30 mouse cellular contexts compared by ENCODE assay signal in the genomic region with DNA sequence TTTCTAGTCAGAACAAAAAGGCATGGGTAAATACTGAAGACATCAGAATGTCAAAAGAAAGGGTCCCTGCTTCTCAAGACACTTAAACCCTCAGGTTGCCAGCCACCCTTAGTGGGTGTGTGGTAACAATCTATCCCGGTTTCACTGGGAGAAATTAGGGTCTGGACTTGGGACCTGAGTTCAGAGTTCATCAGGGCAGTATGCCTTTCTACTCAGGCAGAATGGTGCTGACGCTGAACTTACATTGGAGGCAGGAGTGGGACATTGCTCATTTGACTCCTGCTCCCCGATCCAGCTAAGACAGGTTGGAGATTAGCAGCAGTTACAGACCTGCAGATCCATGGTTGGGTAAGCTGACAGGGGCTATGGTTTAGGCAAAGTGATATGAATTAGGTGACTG. TPM values are rescaled to one million over a fixed set of nuclear protein-coding genes. Genes with fewer than 3 reads are reported as not detected.
DNase-seq lines count a peak whose midpoint lies in the region; ATAC-seq and TF ChIP-seq lines count a peak whose summit lies in the region.
"Had no signal": no experiment of that assay in that cellular context is flagged by ENCODE, and none has a peak within 500 bp of the region (broad histone marks: within the 10 kb centered on the region; RNA-seq: fewer than 3 reads in every experiment).

No protein-coding gene starts in this region.

- H3K4me1 ChIP-seq in kidney, embryonic 15.5 days: no peaks in the 10 kb centered on the region
- no peaks in the 10 kb centered on the region for H3K4me1 ChIP-seq in liver, adult 2 months (ENCODE audit: control insufficient read depth, insufficient read depth, low read length)
- H3K4me1 ChIP-seq in liver, embryonic 11.5 days (replicated peaks; ENCODE audit: control insufficient read depth, insufficient read depth, low read length): no peaks in the 10 kb centered on the region
- H3K4me1 ChIP-seq: embryonic facial prominence, embryonic 12.5 days; embryonic facial prominence, embryonic 15.5 days; heart, embryonic 13.5 days had no signal

- no peak overlapping the region for H3K27ac ChIP-seq in kidney, embryonic 15.5 days
- no peak overlapping the region for H3K27ac ChIP-seq in liver, adult 2 months (replicated peaks; ENCODE audit: insufficient read depth, low read depth, low read length)
- H3K27ac ChIP-seq in liver, embryonic 11.5 days (ENCODE audit: low read depth, low read length): no peak overlapping the region
- H3K27ac ChIP-seq: embryonic facial prominence, embryonic 12.5 days; embryonic facial prominence, embryonic 15.5 days; gastrocnemius, adult 2 months; heart, embryonic 13.5 days; hindbrain, embryonic 14.5 days had no signal

- 65% methylated on average over 3 of the region's 3 CpGs for WGBS in kidney, embryonic 15.5 days
- 19% methylated on average over 3 of the region's 3 CpGs for WGBS in liver, adult 2 months
- 59% methylated on average over 3 of the region's 3 CpGs for WGBS in liver, embryonic 11.5 days

- H3K9ac ChIP-seq in kidney, embryonic 15.5 days: no peak overlapping the region
- no peak overlapping the region for H3K9ac ChIP-seq in liver, adult 2 months (ENCODE audit: low read depth, low read length)
- no peak overlapping the region for H3K9ac ChIP-seq in liver, embryonic 11.5 days (ENCODE audit: low read depth, low read length)
- H3K9ac ChIP-seq: embryonic facial prominence, embryonic 12.5 days; embryonic facial prominence, embryonic 15.5 days; forebrain, postnatal 0 days; heart, embryonic 13.5 days; hindbrain, embryonic 14.5 days had no signal

- no peaks in the 10 kb centered on the region for H3K36me3 ChIP-seq in kidney, embryonic 15.5 days
- no peaks in the 10 kb centered on the region for H3K36me3 ChIP-seq in liver, adult 2 months (ENCODE audit: control insufficient read depth, insufficient read depth, low read length)
- H3K36me3 ChIP-seq in liver, embryonic 11.5 days (ENCODE audit: control insufficient read depth, insufficient read depth, low read length): no peaks in the 10 kb centered on the region
- H3K36me3 ChIP-seq: embryonic facial prominence, embryonic 12.5 days; embryonic facial prominence, embryonic 15.5 days; heart, embryonic 13.5 days had no signal

- TF ChIP-seq CTCF in liver, adult 2 months (IDR thresholded peaks at IDR 0.05; ENCODE audit: low read depth, low read length): no peak

- H3K79me2 ChIP-seq in liver, adult 2 months (ENCODE audit: control insufficient read depth, insufficient read depth, low read length): no peaks in the 10 kb centered on the region

- no peak overlapping the region for H3K4me2 ChIP-seq in kidney, embryonic 15.5 days
- H3K4me2 ChIP-seq in liver, embryonic 11.5 days: no peak overlapping the region
- H3K4me2 ChIP-seq: embryonic facial prominence, embryonic 12.5 days; embryonic facial prominence, embryonic 15.5 days; heart, embryonic 13.5 days; hindbrain, embryonic 14.5 days had no signal

- H3K27me3 ChIP-seq in kidney, embryonic 15.5 days: no peaks in the 10 kb centered on the region
- H3K27me3 ChIP-seq in liver, adult 2 months (ENCODE audit: control insufficient read depth, insufficient read depth, low read length): no peaks in the 10 kb centered on the region
- no peaks in the 10 kb centered on the region; the same call in 1 of the 2 replicates for H3K27me3 ChIP-seq in liver, embryonic 11.5 days (replicated peaks; ENCODE audit: control insufficient read depth, insufficient read depth, low read length)
- H3K27me3 ChIP-seq: embryonic facial prominence, embryonic 12.5 days; embryonic facial prominence, embryonic 15.5 days had no signal

- peak; percentile 30 for DNase-seq in kidney, adult 11 months
- peak; percentile 21 for DNase-seq in liver, adult 2 months (ENCODE audit: extremely low read depth, low read depth, low spot score)
- no peak for DNase-seq in liver, embryonic 11.5 days (ENCODE audit: low spot score)
- peak; percentile 60 to 73 for DNase-seq in kidney, postnatal 25 days
- DNase-seq in urinary bladder, postnatal 36 days (ENCODE audit: low spot score in 2 of 2): no peak
- DNase-seq in cerebellum, adult 11 months: no peak
- no peak for DNase-seq in lung, postnatal 25 days (ENCODE audit: low spot score)
- DNase-seq: adrenal gland, postnatal 10 days; adrenal gland, postnatal 36 days; cerebellum, adult 2 months; cerebellum, adult 9-11 months; cerebellum, postnatal 25 days; forebrain, postnatal 0 days; gastrocnemius, adult 2 months; gastrocnemius, postnatal 14 days; heart, adult 18-20 months; heart, postnatal 14 days; heart, postnatal 4 days had no signal

- ATAC-seq in kidney, embryonic 15.5 days (replicated peaks; ENCODE audit: low FRiP score): no peak
- ATAC-seq in liver, embryonic 11.5 days (replicated peaks; ENCODE audit: low FRiP score): no peak
- ATAC-seq: activated CD4-positive, CD25-positive, alpha-beta regulatory T cell, adult 4 months; forebrain, embryonic 14.5 days; forebrain, postnatal 0 days had no signal

- H3K9me3 ChIP-seq in kidney, embryonic 15.5 days (replicated peaks): no peaks in the 10 kb centered on the region
- no peaks in the 10 kb centered on the region for H3K9me3 ChIP-seq in liver, embryonic 11.5 days (ENCODE audit: control insufficient read depth, low read length)
- H3K9me3 ChIP-seq: embryonic facial prominence, embryonic 12.5 days; embryonic facial prominence, embryonic 15.5 days; heart, embryonic 13.5 days had no signal

- no peak for TF ChIP-seq POLR2A in liver, adult 2 months (IDR thresholded peaks at IDR 0.05; ENCODE audit: extremely low read depth, insufficient read depth, low read length)

- H3K4me3 ChIP-seq in kidney, embryonic 15.5 days (replicated peaks): no peak overlapping the region
- no peak overlapping the region for H3K4me3 ChIP-seq in liver, adult 2 months (ENCODE audit: insufficient read depth, low read depth, low read length)
- H3K4me3 ChIP-seq in liver, embryonic 11.5 days (ENCODE audit: low read depth, low read length): no peak overlapping the region
- H3K4me3 ChIP-seq: embryonic facial prominence, embryonic 12.5 days; embryonic facial prominence, embryonic 15.5 days; gastrocnemius, adult 2 months; heart, embryonic 13.5 days had no signal

RNA-seq across cellular contexts. Expression of a gene that starts 46.5 kb away (rescaled TPM):
- not detected in 2 replicates for polyA plus RNA-seq in kidney, embryonic 15.5 days (2015; fragmentation: Nextera tagmentation; extraction: Ambion mirVana)
- not detected in 2 replicates for total RNA-seq in liver, adult 2 months (2014; rRNA removed)
- not detected in 2 replicates for polyA plus RNA-seq in liver, adult 2 months (2012; rRNA removed)
- polyA plus RNA-seq in liver, embryonic 11.5 days (2014; fragmentation: Nextera tagmentation; extraction: Ambion mirVana): not detected in 2 replicates
- total RNA-seq: adrenal gland, adult 18-20 months; adrenal gland, postnatal 10 days; adrenal gland, postnatal 36 days; common myeloid progenitor, adult 5-6 weeks; forebrain, postnatal 0 days; gastrocnemius, adult 2 months; gastrocnemius, postnatal 14 days; heart, adult 18-20 months; heart, postnatal 14 days; heart, postnatal 4 days had no signal
- polyA plus RNA-seq: activated CD4-positive, CD25-positive, alpha-beta regulatory T cell, adult 4 months; cerebellum, adult 2 months; embryonic facial prominence, embryonic 12.5 days; embryonic facial prominence, embryonic 15.5 days; forebrain, embryonic 11.5 days; forebrain, embryonic 14.5 days; gonadal fat pad, adult 2 months; heart, embryonic 13.5 days; hindbrain, embryonic 11.5 days; hindbrain, embryonic 14.5 days had no signal

Comparison
In these comparisons a context has a peak if more than half of its experiments do, and no peak if none do; other contexts are left out.
1. DNase-seq: peak in kidney, adult 11 months (single experiment), liver, adult 2 months (single experiment) and kidney, postnatal 25 days (2 of 2); none in liver, embryonic 11.5 days (single experiment), urinary bladder, postnatal 36 days (0 of 2), cerebellum, adult 11 months (single experiment) and lung, postnatal 25 days (single experiment).